Mouse (Mus musculus): ENCODE measurements at regions not wholly inside any gene's neighbourhood (a gene's known extent, or its start where the extent isn't known, plus 50 kb on each side); places are given as distances from the start of the nearest gene placed in this dataset.
A peak's percentile ranks its signal among the peaks of the same experiment; 100 is the strongest.

GRCm38 (mm10) chr5:49813335-49813734 is 245.5 kb downstream of the Adgra3 start:
- WGBS: 44% methylated on average over 9 of the region's 9 CpGs

GRCm38 (mm10) chr5:49788494-49789160 is 263.9 kb upstream of the Kcnip4 start:
- Histone ChIP-seq H3K9ac (ENCODE audit: low read depth, low read length) (no peak overlapping the region), H3K36me3 (ENCODE audit: control insufficient read depth, insufficient read depth, low read length) (no peaks in the 10 kb centered on the region), H3K4me1 (ENCODE audit: control insufficient read depth, insufficient read depth, low read depth, low read length) (no peaks in the 10 kb centered on the region), H3K4me3 (ENCODE audit: low read length) (no peak overlapping the region), H3K27me3 (replicated peaks; ENCODE audit: control insufficient read depth, insufficient read depth, low read length) (no peaks in the 10 kb centered on the region), H3K9me3 (ENCODE audit: control insufficient read depth, low read length) (no peaks in the 10 kb centered on the region), H3K4me2 (ENCODE audit: low read length) (no peak overlapping the region), H3K27ac (ENCODE audit: low read depth, low read length) (no peak overlapping the region)
- WGBS: 83% methylated on average over 11 of the region's 11 CpGs
- no peak for ATAC-seq

More at GRCm38 (mm10) chr5:49813335-49813734, 245.5 kb downstream of the Adgra3 start:
- H3K9me3 ChIP-seq (ENCODE audit: control insufficient read depth, low read length): no peaks in the 10 kb centered on the region
- peak; percentile 73 for ATAC-seq
- no peaks in the 10 kb centered on the region; the same call in 1 of the 2 replicates for H3K4me1 ChIP-seq (ENCODE audit: control insufficient read depth, insufficient read depth, low read depth, low read length)
- no peak overlapping the region for H3K9ac ChIP-seq (ENCODE audit: low read depth, low read length)
- no peaks in the 10 kb centered on the region for H3K36me3 ChIP-seq (ENCODE audit: control insufficient read depth, insufficient read depth, low read length)
- no peak overlapping the region for H3K27ac ChIP-seq (ENCODE audit: low read depth, low read length)
- H3K4me3 ChIP-seq (ENCODE audit: low read length): no peak overlapping the region
- H3K4me2 ChIP-seq (ENCODE audit: low read length): no peak overlapping the region
- H3K27me3 ChIP-seq (replicated peaks; ENCODE audit: control insufficient read depth, insufficient read depth, low read length): no peaks in the 10 kb centered on the region

- 55% methylated on average over 3 of the region's 3 CpGs for WGBS
- no peak overlapping the region for H3K27ac ChIP-seq (ENCODE audit: low read depth, low read length)
- peak; percentile 52; the same call in 1 of the 2 replicates for ATAC-seq
These were observed 259.0 kb upstream of the Kcnip4 start for GRCm38 (mm10) chr5:49783728-49784127.

GRCm38 (mm10) chr5:49761054-49761453 is 236.3 kb upstream of the Kcnip4 start:
- H3K27me3 ChIP-seq (replicated peaks; ENCODE audit: control insufficient read depth, insufficient read depth, low read length): no peaks in the 10 kb centered on the region
- H3K36me3 ChIP-seq (ENCODE audit: control insufficient read depth, insufficient read depth, low read length): no peaks in the 10 kb centered on the region
- no peak overlapping the region for H3K4me2 ChIP-seq (ENCODE audit: low read length)
- no peak overlapping the region for H3K4me3 ChIP-seq (ENCODE audit: low read length)
- no peak overlapping the region for H3K9ac ChIP-seq (ENCODE audit: low read depth, low read length)
- WGBS: 78% methylated on average over 4 of the region's 4 CpGs
- ATAC-seq: no peak
- no peaks in the 10 kb centered on the region for H3K4me1 ChIP-seq (ENCODE audit: control insufficient read depth, insufficient read depth, low read depth, low read length)
- H3K27ac ChIP-seq (ENCODE audit: low read depth, low read length): no peak overlapping the region
- no peaks in the 10 kb centered on the region for H3K9me3 ChIP-seq (ENCODE audit: control insufficient read depth, low read length)

More at GRCm38 (mm10) chr5:49783728-49784127, 259.0 kb upstream of the Kcnip4 start:
- Histone ChIP-seq H3K4me1 (ENCODE audit: control insufficient read depth, insufficient read depth, low read depth, low read length) (no peaks in the 10 kb centered on the region), H3K4me3 (ENCODE audit: low read length) (no peak overlapping the region), H3K4me2 (ENCODE audit: low read length) (no peak overlapping the region), H3K27me3 (replicated peaks; ENCODE audit: control insufficient read depth, insufficient read depth, low read length) (no peaks in the 10 kb centered on the region), H3K9me3 (ENCODE audit: control insufficient read depth, low read length) (no peaks in the 10 kb centered on the region), H3K36me3 (ENCODE audit: control insufficient read depth, insufficient read depth, low read length) (no peaks in the 10 kb centered on the region), H3K9ac (ENCODE audit: low read depth, low read length) (no peak overlapping the region)

GRCm38 (mm10) chr5:49755531-49755930 is 230.8 kb upstream of the Kcnip4 start:
- no peak overlapping the region for H3K9ac ChIP-seq (ENCODE audit: low read depth, low read length)
- H3K4me3 ChIP-seq (ENCODE audit: low read length): no peak overlapping the region
- no peaks in the 10 kb centered on the region for H3K27me3 ChIP-seq (replicated peaks; ENCODE audit: control insufficient read depth, insufficient read depth, low read length)
- no peak overlapping the region for H3K4me2 ChIP-seq (ENCODE audit: low read length)
- no peaks in the 10 kb centered on the region for H3K9me3 ChIP-seq (ENCODE audit: control insufficient read depth, low read length)
- 91% methylated on average over 1 of the region's 1 CpGs for WGBS
- no peak for ATAC-seq
- no peaks in the 10 kb centered on the region for H3K36me3 ChIP-seq (ENCODE audit: control insufficient read depth, insufficient read depth, low read length)
- H3K27ac ChIP-seq (ENCODE audit: low read depth, low read length): no peak overlapping the region
- H3K4me1 ChIP-seq (ENCODE audit: control insufficient read depth, insufficient read depth, low read depth, low read length): no peaks in the 10 kb centered on the region

- Histone ChIP-seq H3K27ac (ENCODE audit: low read depth, low read length) (no peak overlapping the region), H3K4me1 (ENCODE audit: control insufficient read depth, insufficient read depth, low read depth, low read length) (no peaks in the 10 kb centered on the region), H3K9me3 (ENCODE audit: control insufficient read depth, low read length) (no peaks in the 10 kb centered on the region), H3K4me2 (ENCODE audit: low read length) (no peak overlapping the region), H3K9ac (ENCODE audit: low read depth, low read length) (no peak overlapping the region), H3K36me3 (ENCODE audit: control insufficient read depth, insufficient read depth, low read length) (no peaks in the 10 kb centered on the region), H3K27me3 (replicated peaks; ENCODE audit: control insufficient read depth, insufficient read depth, low read length) (no peaks in the 10 kb centered on the region), H3K4me3 (ENCODE audit: low read length) (no peak overlapping the region)
- ATAC-seq: no peak
- 25% methylated on average over 1 of the region's 1 CpGs for WGBS
These were observed 187.9 kb upstream of the Kcnip4 start for GRCm38 (mm10) chr5:49712607-49713006.

GRCm38 (mm10) chr5:49682156-49682555 is 157.4 kb upstream of the Kcnip4 start:
- 78% methylated on average over 4 of the region's 4 CpGs for WGBS
- Histone ChIP-seq H3K27me3 (replicated peaks; ENCODE audit: control insufficient read depth, insufficient read depth, low read length) (no peaks in the 10 kb centered on the region), H3K4me2 (ENCODE audit: low read length) (no peak overlapping the region), H3K27ac (ENCODE audit: low read depth, low read length) (no peak overlapping the region), H3K4me3 (ENCODE audit: low read length) (no peak overlapping the region), H3K9me3 (ENCODE audit: control insufficient read depth, low read length) (no peaks in the 10 kb centered on the region), H3K9ac (ENCODE audit: low read depth, low read length) (no peak overlapping the region), H3K4me1 (ENCODE audit: control insufficient read depth, insufficient read depth, low read depth, low read length) (no peaks in the 10 kb centered on the region), H3K36me3 (ENCODE audit: control insufficient read depth, insufficient read depth, low read length) (no peaks in the 10 kb centered on the region)
- no peak for ATAC-seq

- H3K4me1 ChIP-seq (ENCODE audit: control insufficient read depth, insufficient read depth, low read depth, low read length): no peaks in the 10 kb centered on the region
- H3K4me3 ChIP-seq (ENCODE audit: low read length): no peak overlapping the region
- no peaks in the 10 kb centered on the region for H3K27me3 ChIP-seq (replicated peaks; ENCODE audit: control insufficient read depth, insufficient read depth, low read length)
- 81% methylated on average over 2 of the region's 2 CpGs for WGBS
- H3K36me3 ChIP-seq (ENCODE audit: control insufficient read depth, insufficient read depth, low read length): no peaks in the 10 kb centered on the region
- no peaks in the 10 kb centered on the region for H3K9me3 ChIP-seq (ENCODE audit: control insufficient read depth, low read length)
- H3K9ac ChIP-seq (ENCODE audit: low read depth, low read length): no peak overlapping the region
- no peak overlapping the region for H3K4me2 ChIP-seq (ENCODE audit: low read length)
- H3K27ac ChIP-seq (ENCODE audit: low read depth, low read length): no peak overlapping the region
- ATAC-seq: peak; percentile 64; the same call in 1 of the 2 replicates
These were observed 156.8 kb upstream of the Kcnip4 start for GRCm38 (mm10) chr5:49681514-49681913.

- Histone ChIP-seq H3K4me1 (ENCODE audit: control insufficient read depth, insufficient read depth, low read depth, low read length) (no peaks in the 10 kb centered on the region), H3K4me2 (ENCODE audit: low read length) (no peak overlapping the region), H3K4me3 (ENCODE audit: low read length) (no peak overlapping the region), H3K9ac (ENCODE audit: low read depth, low read length) (no peak overlapping the region), H3K9me3 (ENCODE audit: control insufficient read depth, low read length) (no peaks in the 10 kb centered on the region), H3K27me3 (replicated peaks; ENCODE audit: control insufficient read depth, insufficient read depth, low read length) (no peaks in the 10 kb centered on the region), H3K27ac (ENCODE audit: low read depth, low read length) (no peak overlapping the region), H3K36me3 (ENCODE audit: control insufficient read depth, insufficient read depth, low read length) (no peaks in the 10 kb centered on the region)
- 79% methylated on average over 2 of the region's 2 CpGs for WGBS
- ATAC-seq: no peak
These were observed 151.2 kb upstream of the Kcnip4 start for GRCm38 (mm10) chr5:49675885-49676284.
